Mouse (Mus musculus) brain, embryonic 14.5 days (tissue): ENCODE measurements around the gene Adamts7. TPM values are rescaled to one million over a fixed set of nuclear protein-coding genes. Genes with fewer than 3 reads are reported as not detected.
A peak's percentile ranks its signal among the peaks of the same experiment; 100 is the strongest.

Experiments
- DNase-seq: peaks from one replicate; pipeline ENCODE4 v3.0.0-alpha.2; 2011; ENCODE audit warnings: low read depth
- CTCF ChIP-seq: fragments of 200-500 bp; IDR thresholded peaks from 2 replicates; pipeline ENCODE4 v1.5.1; 2012; ENCODE audit warnings: inconsistent platforms, mild to moderate bottlenecking, moderate library complexity, borderline replicate concordance; ENCODE audit not compliant: insufficient read depth, insufficient read length; ENCODE audit errors: extremely low read depth
- POLR2A ChIP-seq: fragments of 200-500 bp; IDR thresholded peaks from 2 replicates; pipeline ENCODE4 v1.6.1; 2012; ENCODE audit warnings: mild to moderate bottlenecking, inconsistent platforms, borderline replicate concordance; ENCODE audit not compliant: poor library complexity, insufficient read depth, insufficient read length, severe bottlenecking; ENCODE audit errors: extremely low read depth
- polyA plus RNA-seq: library from polyadenylated mRNA; depleted of rRNA; stranded (reverse); fragments of >200 nt; gene quantifications from 2 replicates; pipeline ENCODE4 v1.2.3, GENCODE M21; 2012

The Adamts7 gene
- polyA plus RNA-seq, 1 experiment, result 35.5 TPM

GRCm38 (mm10) chr9:90232781-90233690 lies 70.2 kb downstream of the Adamts7 start:
- TF ChIP-seq POLR2A (no peak), CTCF (no peak)
- DNase-seq, result no peak

- TF ChIP-seq CTCF (no peak), POLR2A (no peak)
- DNase-seq, result no peak
These were observed 71.1 kb downstream of the Adamts7 start for GRCm38 (mm10) chr9:90233906-90234419.

- TF ChIP-seq POLR2A (no peak), CTCF (no peak)
- DNase-seq, result no peak
These were observed 71.9 kb downstream of the Adamts7 start for GRCm38 (mm10) chr9:90234786-90235185.

GRCm38 (mm10) chr9:90235258-90235882 lies 72.5 kb downstream of the Adamts7 start:
- TF ChIP-seq POLR2A (no peak), CTCF (no peak)

GRCm38 (mm10) chr9:90236817-90237216 lies 73.9 kb downstream of the Adamts7 start:
- no peak for DNase-seq
- no peak for TF ChIP-seq CTCF
- TF ChIP-seq POLR2A, result no peak

More at GRCm38 (mm10) chr9:90235258-90235882, 72.5 kb downstream of the Adamts7 start:
- no peak for DNase-seq

- TF ChIP-seq POLR2A (no peak), CTCF (no peak)
These were observed 74.6 kb downstream of the Adamts7 start for GRCm38 (mm10) chr9:90237232-90238062.

GRCm38 (mm10) chr9:90240560-90240959 lies 77.7 kb downstream of the Adamts7 start:
- DNase-seq, result peak; percentile 42
- TF ChIP-seq CTCF (no peak), POLR2A (no peak)

More at GRCm38 (mm10) chr9:90237232-90238062, 74.6 kb downstream of the Adamts7 start:
- no peak for DNase-seq

- no peak for DNase-seq
- TF ChIP-seq POLR2A, result no peak
- no peak for TF ChIP-seq CTCF
These were observed 78.2 kb downstream of the Adamts7 start for GRCm38 (mm10) chr9:90241041-90241440.

- peak; percentile 46; the same call in 1 of the 2 replicates for TF ChIP-seq CTCF
- no peak for TF ChIP-seq POLR2A
- peak; percentile 12 for DNase-seq
These were observed 78.7 kb downstream of the Adamts7 start for GRCm38 (mm10) chr9:90241618-90242017.

GRCm38 (mm10) chr9:90242291-90242690 lies 79.4 kb downstream of the Adamts7 start:
- TF ChIP-seq POLR2A (no peak), CTCF (no peak)
- no peak for DNase-seq

- no peak for DNase-seq
- TF ChIP-seq POLR2A, result no peak
- no peak for TF ChIP-seq CTCF
These were observed 80.0 kb downstream of the Adamts7 start for GRCm38 (mm10) chr9:90242855-90243254.

GRCm38 (mm10) chr9:90244301-90245151 lies 81.7 kb downstream of the Adamts7 start:
- DNase-seq, result no peak
- TF ChIP-seq POLR2A (no peak), CTCF (no peak)

- no peak for TF ChIP-seq CTCF
- no peak for TF ChIP-seq POLR2A
- no peak for DNase-seq
These were observed 82.3 kb downstream of the Adamts7 start for GRCm38 (mm10) chr9:90245206-90245605.
